Mouse (Mus musculus): ENCODE measurements around the gene Eva1a. TPM values are rescaled to one million over a fixed set of nuclear protein-coding genes. Genes with fewer than 3 reads are reported as not detected.

Gene Eva1a
- total and polyA plus RNA-seq, 2 experiments: 87.4 to 97.7 TPM

GRCm38 (mm10) chr6:82042296-82043125 lies 1.7 kb downstream of the Eva1a start:
- Histone ChIP-seq H3K4me3 (ENCODE audit: insufficient read depth, low read depth, low read length) (peak overlapping the region; percentile 96), H3K9ac (ENCODE audit: low read depth, low read length) (peak overlapping the region; percentile 97), H3K4me1 (ENCODE audit: control insufficient read depth, insufficient read depth, low read length) (peaks cover 31% of the 10 kb centered on the region), H3K27me3 (ENCODE audit: control insufficient read depth, insufficient read depth, low read length) (no peaks in the 10 kb centered on the region), H3K79me2 (ENCODE audit: control insufficient read depth, insufficient read depth, low read length) (peaks cover 32% of the 10 kb centered on the region), H3K36me3 (ENCODE audit: control insufficient read depth, insufficient read depth, low read length) (no peaks in the 10 kb centered on the region; the same call in 1 of the 2 replicates), H3K27ac (replicated peaks; ENCODE audit: insufficient read depth, low read depth, low read length) (peak overlapping the region; percentile 99)
- no peak for TF ChIP-seq POLR2A (IDR thresholded peaks at IDR 0.05; ENCODE audit: extremely low read depth, insufficient read depth, low read length)
- peak; percentile 52 for TF ChIP-seq CTCF (IDR thresholded peaks at IDR 0.05; ENCODE audit: low read depth, low read length)
- under 1% methylated on average over 35 of the region's 35 CpGs for WGBS
- DNase-seq (ENCODE audit: extremely low read depth, low read depth, low spot score): peak; percentile 50

- peak overlapping the region; percentile 97 for H3K9ac ChIP-seq (ENCODE audit: low read depth, low read length)
- peak overlapping the region; percentile 26 for H3K4me3 ChIP-seq (ENCODE audit: insufficient read depth, low read depth, low read length)
Measured at GRCm38 (mm10) chr6:82043634-82044033, 2.8 kb downstream of the Eva1a start.

GRCm38 (mm10) chr6:82044509-82044908 lies 3.7 kb downstream of the Eva1a start:
- H3K9ac ChIP-seq (ENCODE audit: low read depth, low read length): no peak overlapping the region
- no peak for DNase-seq (ENCODE audit: extremely low read depth, low read depth, low spot score)
- H3K4me1 ChIP-seq (ENCODE audit: control insufficient read depth, insufficient read depth, low read length): peaks cover 32% of the 10 kb centered on the region
- H3K4me3 ChIP-seq (ENCODE audit: insufficient read depth, low read depth, low read length): no peak overlapping the region
- no peaks in the 10 kb centered on the region; the same call in 1 of the 2 replicates for H3K36me3 ChIP-seq (ENCODE audit: control insufficient read depth, insufficient read depth, low read length)
- 37% methylated on average over 4 of the region's 4 CpGs for WGBS
- no peaks in the 10 kb centered on the region for H3K27me3 ChIP-seq (ENCODE audit: control insufficient read depth, insufficient read depth, low read length)
- no peak overlapping the region for H3K27ac ChIP-seq (replicated peaks; ENCODE audit: insufficient read depth, low read depth, low read length)
- no peak for TF ChIP-seq CTCF (IDR thresholded peaks at IDR 0.05; ENCODE audit: low read depth, low read length)
- no peak for TF ChIP-seq POLR2A (IDR thresholded peaks at IDR 0.05; ENCODE audit: extremely low read depth, insufficient read depth, low read length)
- H3K79me2 ChIP-seq (ENCODE audit: control insufficient read depth, insufficient read depth, low read length): peaks cover 41% of the 10 kb centered on the region

More at GRCm38 (mm10) chr6:82043634-82044033, 2.8 kb downstream of the Eva1a start:
- no peak for TF ChIP-seq POLR2A (IDR thresholded peaks at IDR 0.05; ENCODE audit: extremely low read depth, insufficient read depth, low read length)
- TF ChIP-seq CTCF (IDR thresholded peaks at IDR 0.05; ENCODE audit: low read depth, low read length): no peak
- 25% methylated on average over 4 of the region's 4 CpGs for WGBS
- no peaks in the 10 kb centered on the region; the same call in 1 of the 2 replicates for H3K36me3 ChIP-seq (ENCODE audit: control insufficient read depth, insufficient read depth, low read length)
- peaks cover 37% of the 10 kb centered on the region for H3K79me2 ChIP-seq (ENCODE audit: control insufficient read depth, insufficient read depth, low read length)
- peak; percentile 77 for DNase-seq (ENCODE audit: extremely low read depth, low read depth, low spot score)
- H3K27me3 ChIP-seq (ENCODE audit: control insufficient read depth, insufficient read depth, low read length): no peaks in the 10 kb centered on the region
- peak overlapping the region; percentile 99 for H3K27ac ChIP-seq (replicated peaks; ENCODE audit: insufficient read depth, low read depth, low read length)
- H3K4me1 ChIP-seq (ENCODE audit: control insufficient read depth, insufficient read depth, low read length): peaks cover 37% of the 10 kb centered on the region

- Histone ChIP-seq H3K9ac (ENCODE audit: low read depth, low read length) (no peak overlapping the region), H3K79me2 (ENCODE audit: control insufficient read depth, insufficient read depth, low read length) (peaks cover 65% of the 10 kb centered on the region), H3K27ac (replicated peaks; ENCODE audit: insufficient read depth, low read depth, low read length) (peak overlapping the region; percentile 11; the same call in 1 of the 2 replicates), H3K36me3 (ENCODE audit: control insufficient read depth, insufficient read depth, low read length) (no peaks in the 10 kb centered on the region; the same call in 1 of the 2 replicates), H3K4me1 (ENCODE audit: control insufficient read depth, insufficient read depth, low read length) (peaks cover 52% of the 10 kb centered on the region), H3K27me3 (ENCODE audit: control insufficient read depth, insufficient read depth, low read length) (no peaks in the 10 kb centered on the region), H3K4me3 (ENCODE audit: insufficient read depth, low read depth, low read length) (no peak overlapping the region)
- DNase-seq (ENCODE audit: extremely low read depth, low read depth, low spot score): no peak
- TF ChIP-seq POLR2A (IDR thresholded peaks at IDR 0.05; ENCODE audit: extremely low read depth, insufficient read depth, low read length): no peak
- 25% methylated on average over 6 of the region's 6 CpGs for WGBS
Measured at GRCm38 (mm10) chr6:82047977-82048376, 7.1 kb downstream of the Eva1a start.

- TF ChIP-seq CTCF (IDR thresholded peaks at IDR 0.05; ENCODE audit: low read depth, low read length) (no peak), POLR2A (IDR thresholded peaks at IDR 0.05; ENCODE audit: extremely low read depth, insufficient read depth, low read length) (no peak)
- no peaks in the 10 kb centered on the region for H3K27me3 ChIP-seq (ENCODE audit: control insufficient read depth, insufficient read depth, low read length)
- 24% methylated on average over 9 of the region's 9 CpGs for WGBS
- DNase-seq (ENCODE audit: extremely low read depth, low read depth, low spot score): peak; percentile 86
- peak overlapping the region; percentile 72 for H3K27ac ChIP-seq (replicated peaks; ENCODE audit: insufficient read depth, low read depth, low read length)
- peaks cover 58% of the 10 kb centered on the region for H3K79me2 ChIP-seq (ENCODE audit: control insufficient read depth, insufficient read depth, low read length)
- no peak overlapping the region for H3K4me3 ChIP-seq (ENCODE audit: insufficient read depth, low read depth, low read length)
- H3K36me3 ChIP-seq (ENCODE audit: control insufficient read depth, insufficient read depth, low read length): no peaks in the 10 kb centered on the region
- H3K4me1 ChIP-seq (ENCODE audit: control insufficient read depth, insufficient read depth, low read length): peaks cover 44% of the 10 kb centered on the region
- H3K9ac ChIP-seq (ENCODE audit: low read depth, low read length): 0 out of 2 replicates have a peak overlapping the region, but pooled peaks have one; percentile 35
Measured at GRCm38 (mm10) chr6:82050201-82050600, 9.4 kb downstream of the Eva1a start.

- H3K9ac ChIP-seq (ENCODE audit: low read depth, low read length): peak overlapping the region; percentile 48
- peaks cover 53% of the 10 kb centered on the region; the same call in 1 of the 2 replicates for H3K79me2 ChIP-seq (ENCODE audit: control insufficient read depth, insufficient read depth, low read length)
- WGBS: 13% methylated on average over 8 of the region's 8 CpGs
- no peak for TF ChIP-seq POLR2A (IDR thresholded peaks at IDR 0.05; ENCODE audit: extremely low read depth, insufficient read depth, low read length)
- no peak for TF ChIP-seq CTCF (IDR thresholded peaks at IDR 0.05; ENCODE audit: low read depth, low read length)
- H3K36me3 ChIP-seq (ENCODE audit: control insufficient read depth, insufficient read depth, low read length): no peaks in the 10 kb centered on the region; the same call in 1 of the 2 replicates
- H3K27me3 ChIP-seq (ENCODE audit: control insufficient read depth, insufficient read depth, low read length): no peaks in the 10 kb centered on the region
- DNase-seq (ENCODE audit: extremely low read depth, low read depth, low spot score): peak; percentile 62
- peak overlapping the region; percentile 72 for H3K27ac ChIP-seq (replicated peaks; ENCODE audit: insufficient read depth, low read depth, low read length)
- H3K4me3 ChIP-seq (ENCODE audit: insufficient read depth, low read depth, low read length): no peak overlapping the region
- H3K4me1 ChIP-seq (ENCODE audit: control insufficient read depth, insufficient read depth, low read length): peaks cover 41% of the 10 kb centered on the region
Measured at GRCm38 (mm10) chr6:82051569-82051968, 10.7 kb downstream of the Eva1a start.
